In genomic region chr8:89072968-89073382, GRCm38 (mm10) we compare ENCODE assay signal across 12 mouse cellular contexts. TPM values are rescaled to one million over a fixed set of nuclear protein-coding genes. Genes with fewer than 3 reads are reported as not detected.
DNase-seq lines count a peak whose midpoint lies in the region; ATAC-seq and TF ChIP-seq lines count a peak whose summit lies in the region.
"Had no signal": no experiment of that assay in that cellular context is flagged by ENCODE, and none has a peak within 500 bp of the region (broad histone marks: within the 10 kb centered on the region; RNA-seq: fewer than 3 reads in every experiment).

No protein-coding gene starts in this region.

- peak; percentile 87 for TF ChIP-seq EP300 in ES-Bruce4 (IDR thresholded peaks at IDR 0.05; ENCODE audit: insufficient read depth, low read depth, low read length)

- no peak overlapping the region for H3K9ac ChIP-seq in hindbrain, embryonic 11.5 days (ENCODE audit: low read depth, low read length)
- peak overlapping the region; percentile 30; the same call in 1 of the 2 replicates for H3K9ac ChIP-seq in ES-Bruce4 (ENCODE audit: low read depth, poor library complexity, severe bottlenecking)
- H3K9ac ChIP-seq in forebrain, embryonic 14.5 days (ENCODE audit: low read length), result no peak overlapping the region
- no peak overlapping the region for H3K9ac ChIP-seq in midbrain, embryonic 12.5 days (replicated peaks)

- H3K9me3 ChIP-seq in hindbrain, embryonic 10.5 days, result no peaks in the 10 kb centered on the region
- H3K9me3 ChIP-seq in hindbrain, embryonic 11.5 days (ENCODE audit: control insufficient read depth, low read length), result no peaks in the 10 kb centered on the region
- H3K9me3 ChIP-seq in ES-Bruce4 (replicated peaks; ENCODE audit: control insufficient read depth, insufficient read depth, low read length, poor library complexity, severe bottlenecking), result no peaks in the 10 kb centered on the region
- H3K9me3 ChIP-seq in forebrain, embryonic 14.5 days (replicated peaks; ENCODE audit: control insufficient read depth, low read length), result no peaks in the 10 kb centered on the region
- H3K9me3 ChIP-seq in midbrain, embryonic 12.5 days, result no peaks in the 10 kb centered on the region

- no peaks in the 10 kb centered on the region for H3K36me3 ChIP-seq in hindbrain, embryonic 10.5 days
- no peaks in the 10 kb centered on the region for H3K36me3 ChIP-seq in hindbrain, embryonic 11.5 days (ENCODE audit: control insufficient read depth, insufficient read depth, low read length)
- H3K36me3 ChIP-seq in ES-Bruce4 (ENCODE audit: control insufficient read depth, insufficient read depth, low read length, poor library complexity, severe bottlenecking), result no peaks in the 10 kb centered on the region
- H3K36me3 ChIP-seq in forebrain, embryonic 14.5 days (ENCODE audit: control insufficient read depth, insufficient read depth, low read length), result no peaks in the 10 kb centered on the region
- H3K36me3 ChIP-seq in midbrain, embryonic 12.5 days, result no peaks in the 10 kb centered on the region
- no peaks in the 10 kb centered on the region for H3K36me3 ChIP-seq in kidney, adult 2 months (ENCODE audit: control insufficient read depth, insufficient read depth, low read length)

- no peak for ATAC-seq in hindbrain, embryonic 11.5 days (ENCODE audit: low FRiP score)
- ATAC-seq in forebrain, embryonic 14.5 days, result peak; percentile 66
- ATAC-seq in midbrain, embryonic 12.5 days (ENCODE audit: low FRiP score, low read depth), result no peak
- ATAC-seq: inflammation-experienced regulatory T-cells, adult 6 months had no signal

- no peak overlapping the region for H3K4me3 ChIP-seq in hindbrain, embryonic 10.5 days
- no peak overlapping the region for H3K4me3 ChIP-seq in hindbrain, embryonic 11.5 days (ENCODE audit: low read depth, low read length)
- H3K4me3 ChIP-seq in ES-Bruce4 (ENCODE audit: low read depth, low read length), result no peak overlapping the region
- H3K4me3 ChIP-seq in forebrain, embryonic 14.5 days (ENCODE audit: low read depth, low read length), result no peak overlapping the region
- H3K4me3 ChIP-seq in midbrain, embryonic 12.5 days, result no peak overlapping the region
- H3K4me3 ChIP-seq in kidney, adult 2 months (ENCODE audit: insufficient read depth, low read depth, low read length), result no peak overlapping the region
- H3K4me3 ChIP-seq: left cerebral cortex, adult 2 months had no signal

- no peak for TF ChIP-seq CTCF in ES-Bruce4 (IDR thresholded peaks at IDR 0.05; ENCODE audit: low read depth, low read length)
- TF ChIP-seq CTCF in kidney, adult 2 months (conservative IDR thresholded peaks at IDR 0.05; ENCODE audit: insufficient read depth, insufficient read length, low read depth, low read length), result no peak

- H3K4me1 ChIP-seq in hindbrain, embryonic 10.5 days (replicated peaks), result peaks cover 15% of the 10 kb centered on the region
- no peaks in the 10 kb centered on the region; the same call in 1 of the 2 replicates for H3K4me1 ChIP-seq in hindbrain, embryonic 11.5 days (replicated peaks; ENCODE audit: control insufficient read depth, insufficient read depth, low read length)
- H3K4me1 ChIP-seq in ES-Bruce4 (ENCODE audit: control insufficient read depth, insufficient read depth, low read length), result peaks cover 2% of the 10 kb centered on the region
- H3K4me1 ChIP-seq in forebrain, embryonic 14.5 days (ENCODE audit: control insufficient read depth, insufficient read depth, low read length), result peaks cover 10% of the 10 kb centered on the region; the same call in 1 of the 2 replicates
- peaks cover 13% of the 10 kb centered on the region for H3K4me1 ChIP-seq in midbrain, embryonic 12.5 days
- H3K4me1 ChIP-seq in kidney, adult 2 months (ENCODE audit: control insufficient read depth, insufficient read depth, low read length), result no peaks in the 10 kb centered on the region

- DNase-seq in hindbrain, embryonic 10.5 days (ENCODE audit: low spot score), result no peak
- no peak for DNase-seq in hindbrain, embryonic 11.5 days (ENCODE audit: low spot score)
- DNase-seq in forebrain, embryonic 14.5 days (ENCODE audit: low spot score), result peak; percentile 75
- no peak for DNase-seq in adrenal gland, adult (ENCODE audit: inconsistent age in 2 of 2, low spot score in 1 of 2)
- DNase-seq in kidney, adult 2 months, result no peak
- DNase-seq in ovary, postnatal 14 days (ENCODE audit: low spot score), result no peak
- DNase-seq: B cell, adult 2 months; heart, adult 18-20 months had no signal

- peak overlapping the region; percentile 50; the same call in 1 of the 2 replicates for H3K27ac ChIP-seq in hindbrain, embryonic 10.5 days
- H3K27ac ChIP-seq in hindbrain, embryonic 11.5 days (ENCODE audit: low read depth, low read length), result no peak overlapping the region
- peak overlapping the region; percentile 79 for H3K27ac ChIP-seq in ES-Bruce4 (ENCODE audit: insufficient read depth, low read length)
- H3K27ac ChIP-seq in forebrain, embryonic 14.5 days (ENCODE audit: low read depth, low read length), result peak overlapping the region; percentile 44
- H3K27ac ChIP-seq in midbrain, embryonic 12.5 days (replicated peaks), result peak overlapping the region; percentile 35; the same call in 1 of the 2 replicates
- H3K27ac ChIP-seq in kidney, adult 2 months (ENCODE audit: insufficient read depth, low read depth, low read length), result no peak overlapping the region
- H3K27ac ChIP-seq: left cerebral cortex, adult 2 months had no signal

- no peak for TF ChIP-seq POLR2A in ES-Bruce4 (IDR thresholded peaks at IDR 0.05; ENCODE audit: insufficient read depth, low read length)
- TF ChIP-seq POLR2A in kidney, adult 2 months (IDR thresholded peaks at IDR 0.05; ENCODE audit: low read depth, low read length), result no peak

- WGBS in hindbrain, embryonic 10.5 days, result 16% methylated on average over 3 of the region's 3 CpGs
- 11% methylated on average over 3 of the region's 3 CpGs for WGBS in hindbrain, embryonic 11.5 days
- WGBS in forebrain, embryonic 14.5 days, result 4% methylated on average over 3 of the region's 3 CpGs
- 14% methylated on average over 3 of the region's 3 CpGs for WGBS in midbrain, embryonic 12.5 days
- 36% methylated on average over 3 of the region's 3 CpGs for WGBS in kidney, adult 2 months

- no peak overlapping the region for H3K4me2 ChIP-seq in hindbrain, embryonic 11.5 days (replicated peaks; ENCODE audit: low read depth, low read length)
- no peak overlapping the region for H3K4me2 ChIP-seq in forebrain, embryonic 14.5 days (ENCODE audit: low read length)
- H3K4me2 ChIP-seq in midbrain, embryonic 12.5 days (replicated peaks), result no peak overlapping the region

- H3K27me3 ChIP-seq in hindbrain, embryonic 10.5 days (ENCODE audit: insufficient read depth, poor library complexity, severe bottlenecking), result no peaks in the 10 kb centered on the region
- H3K27me3 ChIP-seq in hindbrain, embryonic 11.5 days (ENCODE audit: control insufficient read depth, insufficient read depth, low read length), result no peaks in the 10 kb centered on the region
- H3K27me3 ChIP-seq in ES-Bruce4 (ENCODE audit: control insufficient read depth, insufficient read depth, low read length, poor library complexity, severe bottlenecking), result no peaks in the 10 kb centered on the region
- no peaks in the 10 kb centered on the region for H3K27me3 ChIP-seq in forebrain, embryonic 14.5 days (replicated peaks; ENCODE audit: control insufficient read depth, insufficient read depth, low read length)
- no peaks in the 10 kb centered on the region for H3K27me3 ChIP-seq in midbrain, embryonic 12.5 days
- no peaks in the 10 kb centered on the region for H3K27me3 ChIP-seq in kidney, adult 2 months (replicated peaks; ENCODE audit: control insufficient read depth, insufficient read depth, low read length)

RNA-seq across cellular contexts. Expression of gene Sall1, which starts 29.0 kb away (rescaled TPM):
- polyA plus RNA-seq in hindbrain, embryonic 10.5 days (2016; fragmentation: Nextera tagmentation; extraction: Ambion mirVana), result 11.1 and 17.8 TPM in 2 replicates
- 18.7 and 20.8 TPM in 2 replicates for polyA plus RNA-seq in hindbrain, embryonic 11.5 days (2014; fragmentation: Nextera tagmentation; extraction: Ambion mirVana)
- polyA plus RNA-seq in ES-Bruce4 (2011; ENCODE audit: insufficient read depth, insufficient read length, low read depth, missing spikeins), result 58.9 and 60.4 TPM in 2 replicates
- polyA plus RNA-seq in forebrain, embryonic 14.5 days (2014; fragmentation: Nextera tagmentation; extraction: Ambion mirVana), result 14.8 and 16.0 TPM in 2 replicates
- 13.4 and 16.2 TPM in 2 replicates for polyA plus RNA-seq in midbrain, embryonic 12.5 days (2016; fragmentation: Nextera tagmentation; extraction: Ambion mirVana)
- polyA plus RNA-seq in kidney, adult 2 months (2012; rRNA removed), result 26.0 and 34.0 TPM in 2 replicates
- polyA plus RNA-seq: inflammation-experienced regulatory T-cells, adult 6 months had no signal

Comparison
In these comparisons a context has a peak if more than half of its experiments do, and no peak if none do; other contexts are left out.
1. H3K27ac ChIP-seq: peak in hindbrain, embryonic 10.5 days (single experiment), ES-Bruce4 (single experiment), forebrain, embryonic 14.5 days (single experiment) and midbrain, embryonic 12.5 days (single experiment); none in hindbrain, embryonic 11.5 days (single experiment) and kidney, adult 2 months (single experiment).